Mouse (Mus musculus): ENCODE measurements around the gene Fbxw8. TPM values are rescaled to one million over a fixed set of nuclear protein-coding genes. Genes with fewer than 3 reads are reported as not detected.

Gene Fbxw8
- polyA plus RNA-seq, 1 experiment = 20.3 TPM

GRCm38 (mm10) chr5:118099870-118100478, 55.3 kb downstream of the Fbxw8 start:
- Histone ChIP-seq H3K27ac (ENCODE audit: insufficient read depth, low read length) (no peak overlapping the region), H3K4me1 (ENCODE audit: control insufficient read depth, insufficient read depth, insufficient read length) (no peaks in the 10 kb centered on the region), H3K27me3 (ENCODE audit: control insufficient read depth, insufficient read depth, low read length) (no peaks in the 10 kb centered on the region), H3K36me3 (ENCODE audit: control insufficient read depth, insufficient read depth, low read length) (no peaks in the 10 kb centered on the region), H3K4me3 (ENCODE audit: extremely low read depth, insufficient read depth, insufficient read length) (no peak overlapping the region)
- no peak for TF ChIP-seq POLR2A (IDR thresholded peaks at IDR 0.05; ENCODE audit: low read depth, low read length)
- no peak for TF ChIP-seq CTCF (IDR thresholded peaks at IDR 0.05; ENCODE audit: extremely low read depth, insufficient read depth, insufficient read length, insufficient replicate concordance)
- WGBS = 87% methylated on average over 8 of the region's 8 CpGs
- no peak for DNase-seq (ENCODE audit: low read depth in 1 of 2, low spot score in 2 of 2)

DNA sequence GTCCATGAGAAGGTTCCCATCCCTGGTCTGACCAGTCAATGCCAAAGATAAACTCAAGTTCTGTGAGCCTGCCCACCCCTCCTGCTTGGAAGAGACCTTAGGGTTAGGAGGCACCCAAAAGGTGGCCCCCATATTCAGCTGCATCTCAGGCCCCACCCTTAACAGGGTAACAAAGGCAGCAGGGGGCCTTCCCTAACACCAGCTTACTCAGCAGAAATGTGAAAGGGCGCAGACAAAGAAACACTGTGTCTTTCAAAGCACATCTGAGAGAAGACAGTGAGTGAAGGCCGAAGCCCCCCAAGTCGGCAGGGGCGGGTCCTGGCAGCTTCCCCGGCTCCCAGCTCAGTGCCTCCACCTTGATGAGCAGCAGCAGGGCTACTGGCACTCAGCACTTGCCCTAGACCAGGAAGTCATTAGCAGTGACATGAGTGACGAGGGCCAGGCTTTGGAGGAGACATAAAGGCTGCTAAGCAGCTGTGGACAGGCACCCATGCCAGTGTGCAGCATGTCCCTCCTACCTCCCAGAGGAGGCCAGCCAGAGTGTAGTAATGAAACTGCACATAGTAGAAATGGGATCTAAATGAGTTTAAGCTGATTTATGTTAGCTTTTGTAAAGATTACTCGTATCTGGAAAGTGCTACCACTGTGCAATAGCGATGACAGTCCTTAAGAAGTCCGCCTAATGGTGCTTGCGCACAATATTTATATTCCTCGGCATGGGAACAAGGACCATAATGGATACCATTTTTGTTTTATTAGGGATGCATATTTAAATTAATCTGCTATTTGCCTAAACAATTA, 56.0 kb downstream of the Fbxw8 start:
- no peak overlapping the region for H3K4me3 ChIP-seq (ENCODE audit: extremely low read depth, insufficient read depth, insufficient read length)
- H3K27ac ChIP-seq (ENCODE audit: insufficient read depth, low read length) = no peak overlapping the region
- TF ChIP-seq POLR2A (IDR thresholded peaks at IDR 0.05; ENCODE audit: low read depth, low read length) (no peak), CTCF (IDR thresholded peaks at IDR 0.05; ENCODE audit: extremely low read depth, insufficient read depth, insufficient read length, insufficient replicate concordance) (no peak)
- H3K4me1 ChIP-seq (ENCODE audit: control insufficient read depth, insufficient read depth, insufficient read length) = no peaks in the 10 kb centered on the region
- no peaks in the 10 kb centered on the region for H3K27me3 ChIP-seq (ENCODE audit: control insufficient read depth, insufficient read depth, low read length)
- no peaks in the 10 kb centered on the region for H3K36me3 ChIP-seq (ENCODE audit: control insufficient read depth, insufficient read depth, low read length)
- 85% methylated on average over 11 of the region's 11 CpGs for WGBS
- no peak for DNase-seq (ENCODE audit: low read depth in 1 of 2, low spot score in 2 of 2)

DNA sequence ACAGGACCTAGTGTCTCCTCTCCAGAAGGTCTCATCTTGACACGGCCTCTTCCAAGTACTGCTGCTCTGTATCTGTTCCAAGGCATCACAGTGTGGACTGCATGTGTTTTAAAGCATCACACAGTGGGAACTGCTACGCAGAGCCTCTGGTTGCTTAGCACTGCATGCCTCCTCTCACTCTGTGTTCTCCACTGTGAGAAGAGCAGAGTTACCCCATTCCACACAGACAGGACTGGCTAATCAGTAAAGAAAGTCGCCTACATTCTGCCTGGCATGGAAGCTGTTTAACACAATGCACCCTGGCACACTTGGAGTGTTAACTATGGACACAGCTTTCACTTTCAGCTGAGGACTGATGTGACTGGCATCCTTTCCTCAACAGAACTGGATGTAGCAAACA, 58.9 kb downstream of the Fbxw8 start:
- Histone ChIP-seq H3K4me3 (ENCODE audit: extremely low read depth, insufficient read depth, insufficient read length) (no peak overlapping the region), H3K27ac (ENCODE audit: insufficient read depth, low read length) (no peak overlapping the region), H3K27me3 (ENCODE audit: control insufficient read depth, insufficient read depth, low read length) (no peaks in the 10 kb centered on the region), H3K36me3 (ENCODE audit: control insufficient read depth, insufficient read depth, low read length) (peaks cover 2% of the 10 kb centered on the region), H3K4me1 (ENCODE audit: control insufficient read depth, insufficient read depth, insufficient read length) (no peaks in the 10 kb centered on the region)
- no peak for DNase-seq (ENCODE audit: low read depth in 1 of 2, low spot score in 2 of 2)
- WGBS = 93% methylated on average over 3 of the region's 3 CpGs
- no peak for TF ChIP-seq POLR2A (IDR thresholded peaks at IDR 0.05; ENCODE audit: low read depth, low read length)
- no peak for TF ChIP-seq CTCF (IDR thresholded peaks at IDR 0.05; ENCODE audit: extremely low read depth, insufficient read depth, insufficient read length, insufficient replicate concordance)

DNA sequence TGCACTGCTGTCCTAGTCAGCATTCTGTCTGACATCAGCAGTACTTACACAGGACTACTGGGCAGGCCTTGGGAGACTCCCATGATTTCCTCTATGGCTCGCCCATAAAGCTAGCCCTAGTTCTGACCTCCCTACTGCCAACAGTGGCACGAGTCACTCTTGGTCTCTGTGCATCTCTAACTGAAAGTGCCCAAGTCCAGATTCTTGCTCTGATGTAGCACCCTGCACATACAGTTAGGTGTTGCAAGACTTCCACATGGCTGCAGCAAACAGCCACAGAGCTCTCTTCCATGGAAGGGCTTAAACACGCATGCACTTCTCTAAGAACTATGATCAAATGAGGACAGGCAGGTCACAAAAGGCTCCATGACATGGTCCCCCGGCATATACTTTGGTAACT, 59.4 kb downstream of the Fbxw8 start:
- TF ChIP-seq POLR2A (IDR thresholded peaks at IDR 0.05; ENCODE audit: low read depth, low read length) = no peak
- no peak for TF ChIP-seq CTCF (IDR thresholded peaks at IDR 0.05; ENCODE audit: extremely low read depth, insufficient read depth, insufficient read length, insufficient replicate concordance)
- DNase-seq (ENCODE audit: low read depth in 1 of 2, low spot score in 2 of 2) = no peak
- Histone ChIP-seq H3K27me3 (ENCODE audit: control insufficient read depth, insufficient read depth, low read length) (no peaks in the 10 kb centered on the region), H3K4me3 (ENCODE audit: extremely low read depth, insufficient read depth, insufficient read length) (no peak overlapping the region), H3K36me3 (ENCODE audit: control insufficient read depth, insufficient read depth, low read length) (peaks cover 4% of the 10 kb centered on the region), H3K4me1 (ENCODE audit: control insufficient read depth, insufficient read depth, insufficient read length) (no peaks in the 10 kb centered on the region), H3K27ac (ENCODE audit: insufficient read depth, low read length) (no peak overlapping the region)
- WGBS = 81% methylated on average over 4 of the region's 4 CpGs

DNA sequence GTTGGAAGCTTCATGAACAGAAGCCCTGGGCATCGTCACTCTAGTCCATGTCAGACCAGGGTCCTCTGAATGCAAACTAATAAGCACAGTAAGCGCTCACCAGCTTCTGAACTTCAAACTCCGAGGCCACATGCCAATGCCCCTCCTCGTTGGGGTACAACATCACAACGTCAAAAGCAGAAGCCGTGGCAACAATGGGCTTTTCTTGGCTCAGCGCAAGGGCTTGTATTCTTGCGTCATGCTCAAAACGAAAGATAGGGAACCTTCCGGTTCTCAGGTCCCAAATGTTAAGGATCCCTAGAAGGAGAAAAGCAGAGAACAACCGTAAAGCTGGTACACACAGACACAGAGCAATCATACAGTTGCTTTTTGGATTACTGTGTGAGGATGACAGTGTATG, 59.8 kb downstream of the Fbxw8 start:
- no peaks in the 10 kb centered on the region for H3K27me3 ChIP-seq (ENCODE audit: control insufficient read depth, insufficient read depth, low read length)
- no peaks in the 10 kb centered on the region for H3K4me1 ChIP-seq (ENCODE audit: control insufficient read depth, insufficient read depth, insufficient read length)
- no peak for TF ChIP-seq POLR2A (IDR thresholded peaks at IDR 0.05; ENCODE audit: low read depth, low read length)
- no peak for TF ChIP-seq CTCF (IDR thresholded peaks at IDR 0.05; ENCODE audit: extremely low read depth, insufficient read depth, insufficient read length, insufficient replicate concordance)
- DNase-seq (ENCODE audit: low read depth in 1 of 2, low spot score in 2 of 2) = no peak
- peaks cover 4% of the 10 kb centered on the region for H3K36me3 ChIP-seq (ENCODE audit: control insufficient read depth, insufficient read depth, low read length)
- 85% methylated on average over 11 of the region's 11 CpGs for WGBS
- H3K4me3 ChIP-seq (ENCODE audit: extremely low read depth, insufficient read depth, insufficient read length) = no peak overlapping the region
- no peak overlapping the region for H3K27ac ChIP-seq (ENCODE audit: insufficient read depth, low read length)

DNA sequence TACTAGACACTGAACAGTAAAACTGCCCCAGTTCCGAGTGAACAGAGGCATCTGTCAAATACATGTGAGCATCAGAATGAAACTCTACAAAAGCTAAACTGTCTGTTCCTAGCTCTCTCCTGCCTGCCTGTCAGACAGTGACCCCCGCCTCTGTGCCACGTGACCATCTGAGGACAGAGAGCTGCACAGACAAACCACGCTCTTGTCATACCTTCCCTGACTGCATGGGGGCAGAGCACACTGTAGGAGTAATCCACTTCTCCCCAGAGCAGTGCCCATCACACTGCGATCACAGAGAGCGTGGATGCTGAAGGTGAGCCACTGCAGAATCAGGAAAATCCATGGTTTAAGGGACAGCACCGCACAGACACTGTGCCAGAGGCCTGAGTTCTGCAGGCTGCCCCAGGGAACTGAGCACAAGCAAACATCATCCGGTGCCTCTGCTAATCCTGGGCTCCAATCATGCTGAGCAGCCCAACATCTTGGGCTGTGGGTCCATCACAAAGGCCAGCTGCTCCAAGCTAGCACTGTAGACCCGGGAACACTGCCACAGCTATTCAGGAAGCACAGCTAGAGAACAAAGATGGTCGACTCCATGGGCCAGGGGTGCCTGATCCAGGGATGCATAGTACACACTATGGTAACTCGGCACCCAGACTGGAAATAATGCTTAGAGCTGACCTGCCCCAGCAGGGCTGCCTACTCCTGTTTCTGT, 61.8 kb downstream of the Fbxw8 start:
- DNase-seq (ENCODE audit: low read depth in 1 of 2, low spot score in 2 of 2) = no peak
- H3K36me3 ChIP-seq (ENCODE audit: control insufficient read depth, insufficient read depth, low read length) = peaks cover 4% of the 10 kb centered on the region
- H3K4me1 ChIP-seq (ENCODE audit: control insufficient read depth, insufficient read depth, insufficient read length) = no peaks in the 10 kb centered on the region
- H3K27ac ChIP-seq (ENCODE audit: insufficient read depth, low read length) = no peak overlapping the region
- 82% methylated on average over 11 of the region's 11 CpGs for WGBS
- TF ChIP-seq CTCF (IDR thresholded peaks at IDR 0.05; ENCODE audit: extremely low read depth, insufficient read depth, insufficient read length, insufficient replicate concordance) (no peak), POLR2A (IDR thresholded peaks at IDR 0.05; ENCODE audit: low read depth, low read length) (no peak)
- H3K4me3 ChIP-seq (ENCODE audit: extremely low read depth, insufficient read depth, insufficient read length) = no peak overlapping the region
- no peaks in the 10 kb centered on the region for H3K27me3 ChIP-seq (ENCODE audit: control insufficient read depth, insufficient read depth, low read length)
